Mouse (Mus musculus): Measurements from ENCODE around the gene Gm28047. TPM values are rescaled to one million over a fixed set of nuclear protein-coding genes. Genes with fewer than 3 reads are reported as not detected.
A peak's percentile ranks its signal among the peaks of the same experiment; 100 is the strongest.

The Gm28047 gene
- polyA plus RNA-seq, 1 experiment from 2014 or later = 0.19 TPM

GRCm38 (mm10) chr15:102519211-102520141, 105.4 kb downstream of the Gm28047 start:
- H3K36me3 ChIP-seq (ENCODE audit: inconsistent target) = peaks cover 23% of the 10 kb centered on the region
- H3K4me3 ChIP-seq (ENCODE audit: inconsistent target) = peak overlapping the region; percentile 80
- WGBS (ENCODE audit: missing documents) = 28% methylated on average over 15 of the region's 17 CpGs
- H3K79me2 ChIP-seq (ENCODE audit: inconsistent target) = peaks cover 30% of the 10 kb centered on the region
- peak overlapping the region; percentile 79 for H3K27ac ChIP-seq

GRCm38 (mm10) chr15:102518859-102519201, 106.0 kb downstream of the Gm28047 start:
- WGBS (ENCODE audit: missing documents) = 0% methylated on average over 8 of the region's 9 CpGs
- Histone ChIP-seq H3K36me3 (ENCODE audit: inconsistent target) (peaks cover 17% of the 10 kb centered on the region), H3K27ac (peak overlapping the region; percentile 79), H3K4me3 (ENCODE audit: inconsistent target) (peak overlapping the region; percentile 80), H3K79me2 (ENCODE audit: inconsistent target) (peaks cover 30% of the 10 kb centered on the region)

- Histone ChIP-seq H3K27ac (peak within 1 kb of the TSS; percentile 79), H3K36me3 (ENCODE audit: inconsistent target) (peaks cover 13% of the 10 kb centered on the region; the same call in 1 of the 2 replicates), H3K4me3 (ENCODE audit: inconsistent target) (peak within 1 kb of the TSS; percentile 80), H3K79me2 (ENCODE audit: inconsistent target) (peaks cover 30% of the 10 kb centered on the region)
- under 1% methylated on average over 51 of the region's 60 CpGs for WGBS (ENCODE audit: missing documents)
Measured at GRCm38 (mm10) chr15:102517976-102518858, 106.7 kb downstream of the Gm28047 start, which contains the start of gene Tarbp2. Gene Tarbp2, plus strand, starts transcription at chr15:102518192.

GRCm38 (mm10) chr15:102517631-102517975, 107.3 kb downstream of the Gm28047 start:
- WGBS (ENCODE audit: missing documents) = 0% methylated on average over 10 of the region's 10 CpGs
- Histone ChIP-seq H3K79me2 (ENCODE audit: inconsistent target) (peaks cover 30% of the 10 kb centered on the region), H3K36me3 (ENCODE audit: inconsistent target) (peaks cover 12% of the 10 kb centered on the region; the same call in 1 of the 2 replicates), H3K4me3 (ENCODE audit: inconsistent target) (peak overlapping the region; percentile 80), H3K27ac (peak overlapping the region; percentile 45)

- peak within 1 kb of the TSS; percentile 45 for H3K27ac ChIP-seq
- H3K36me3 ChIP-seq (ENCODE audit: inconsistent target) = peaks cover 5% of the 10 kb centered on the region; the same call in 1 of the 2 replicates
- H3K4me3 ChIP-seq (ENCODE audit: inconsistent target) = peak within 1 kb of the TSS; percentile 80
- WGBS (ENCODE audit: missing documents) = 1% methylated on average over 42 of the region's 43 CpGs
- peaks cover 30% of the 10 kb centered on the region for H3K79me2 ChIP-seq (ENCODE audit: inconsistent target)
Measured at GRCm38 (mm10) chr15:102516728-102517404, 108.0 kb downstream of the Gm28047 start, which contains the start of gene Map3k12. Gene Map3k12, minus strand, starts transcription at chr15:102517064.

GRCm38 (mm10) chr15:102516293-102516692, 108.6 kb downstream of the Gm28047 start:
- no peaks in the 10 kb centered on the region for H3K36me3 ChIP-seq (ENCODE audit: inconsistent target)
- 13% methylated on average over 12 of the region's 12 CpGs for WGBS (ENCODE audit: missing documents)
- H3K27ac ChIP-seq = no peak overlapping the region
- H3K79me2 ChIP-seq (ENCODE audit: inconsistent target) = peaks cover 26% of the 10 kb centered on the region
- peak overlapping the region; percentile 80 for H3K4me3 ChIP-seq (ENCODE audit: inconsistent target)

- WGBS (ENCODE audit: missing documents) = 95% methylated on average over 4 of the region's 4 CpGs
- Histone ChIP-seq H3K36me3 (ENCODE audit: inconsistent target) (no peaks in the 10 kb centered on the region), H3K27ac (no peak overlapping the region), H3K79me2 (ENCODE audit: inconsistent target) (peaks cover 21% of the 10 kb centered on the region), H3K4me3 (ENCODE audit: inconsistent target) (peak overlapping the region; percentile 80; the same call in 1 of the 2 replicates)
Measured at GRCm38 (mm10) chr15:102515791-102516190, 109.1 kb downstream of the Gm28047 start.

GRCm38 (mm10) chr15:102515261-102515660, 109.6 kb downstream of the Gm28047 start:
- Histone ChIP-seq H3K79me2 (ENCODE audit: inconsistent target) (peaks cover 16% of the 10 kb centered on the region), H3K27ac (no peak overlapping the region), H3K36me3 (ENCODE audit: inconsistent target) (no peaks in the 10 kb centered on the region), H3K4me3 (ENCODE audit: inconsistent target) (no peak overlapping the region)
- 100% methylated on average over 2 of the region's 2 CpGs for WGBS (ENCODE audit: missing documents)

GRCm38 (mm10) chr15:102513004-102513403, 111.9 kb downstream of the Gm28047 start:
- H3K27ac ChIP-seq = no peak overlapping the region
- 82% methylated on average over 3 of the region's 3 CpGs for WGBS (ENCODE audit: missing documents)
- H3K4me3 ChIP-seq (ENCODE audit: inconsistent target) = no peak overlapping the region
- H3K36me3 ChIP-seq (ENCODE audit: inconsistent target) = no peaks in the 10 kb centered on the region
- peaks cover 19% of the 10 kb centered on the region for H3K79me2 ChIP-seq (ENCODE audit: inconsistent target)

GRCm38 (mm10) chr15:102512471-102512870, 112.4 kb downstream of the Gm28047 start:
- no peak overlapping the region for H3K27ac ChIP-seq
- H3K79me2 ChIP-seq (ENCODE audit: inconsistent target) = peaks cover 19% of the 10 kb centered on the region
- no peak overlapping the region for H3K4me3 ChIP-seq (ENCODE audit: inconsistent target)
- no peaks in the 10 kb centered on the region for H3K36me3 ChIP-seq (ENCODE audit: inconsistent target)

GRCm38 (mm10) chr15:102512010-102512409, 112.9 kb downstream of the Gm28047 start:
- Histone ChIP-seq H3K4me3 (ENCODE audit: inconsistent target) (no peak overlapping the region), H3K79me2 (ENCODE audit: inconsistent target) (peaks cover 19% of the 10 kb centered on the region), H3K36me3 (ENCODE audit: inconsistent target) (no peaks in the 10 kb centered on the region), H3K27ac (no peak overlapping the region)
- WGBS (ENCODE audit: missing documents) = 92% methylated on average over 5 of the region's 5 CpGs

- WGBS (ENCODE audit: missing documents) = 76% methylated on average over 6 of the region's 6 CpGs
- no peak overlapping the region for H3K27ac ChIP-seq
- H3K79me2 ChIP-seq (ENCODE audit: inconsistent target) = peaks cover 19% of the 10 kb centered on the region
- no peak overlapping the region for H3K4me3 ChIP-seq (ENCODE audit: inconsistent target)
- no peaks in the 10 kb centered on the region for H3K36me3 ChIP-seq (ENCODE audit: inconsistent target)
Measured at GRCm38 (mm10) chr15:102511285-102511833, 113.5 kb downstream of the Gm28047 start.

GRCm38 (mm10) chr15:102510590-102511284, 114.1 kb downstream of the Gm28047 start:
- peaks cover 19% of the 10 kb centered on the region for H3K79me2 ChIP-seq (ENCODE audit: inconsistent target)
- H3K36me3 ChIP-seq (ENCODE audit: inconsistent target) = no peaks in the 10 kb centered on the region
- H3K27ac ChIP-seq = peak overlapping the region; percentile 62
- H3K4me3 ChIP-seq (ENCODE audit: inconsistent target) = peak overlapping the region; percentile 46
- WGBS (ENCODE audit: missing documents) = 7% methylated on average over 34 of the region's 34 CpGs
